Mouse (Mus musculus) small intestine, adult 2 months (tissue): ENCODE data around the gene Crtc3. TPM values are rescaled to one million over a fixed set of nuclear protein-coding genes. Genes with fewer than 3 reads are reported as not detected.

ENCODE experiments used
- H3K27ac ChIP-seq: fragments of 200-500 bp; 2 replicates; pipeline ENCODE4 v1.5.1; 2012; ENCODE audit warnings: low read depth, low read length, control low read depth, inconsistent platforms; ENCODE audit not compliant: insufficient read depth
- H3K27me3 ChIP-seq: fragments of 200-500 bp; 2 replicates; pipeline ENCODE4 v1.6.1; 2012; ENCODE audit warnings: mild to moderate bottlenecking, moderate library complexity, low read length, inconsistent platforms; ENCODE audit not compliant: control insufficient read depth, insufficient read depth
- H3K36me3 ChIP-seq: fragments of 200-500 bp; 2 replicates; pipeline ENCODE4 v1.6.1; 2012; ENCODE audit warnings: mild to moderate bottlenecking, low read length, control low read depth, inconsistent platforms; ENCODE audit not compliant: control insufficient read depth, insufficient read depth
- H3K4me1 ChIP-seq: fragments of 200-500 bp; 2 replicates; pipeline ENCODE4 v1.6.1; 2012; ENCODE audit warnings: low read length, inconsistent platforms, mixed read lengths; ENCODE audit not compliant: control insufficient read depth, insufficient read depth, insufficient read length
- H3K4me3 ChIP-seq: fragments of 200-500 bp; 2 replicates; pipeline ENCODE4 v1.5.1; 2012; ENCODE audit warnings: low read depth, mild to moderate bottlenecking, control low read depth, inconsistent platforms, low read length, moderate library complexity
- CTCF ChIP-seq: fragments of 200-500 bp; IDR thresholded peaks from 2 replicates; pipeline ENCODE4 v1.5.1; 2012; ENCODE audit warnings: low read depth, mild to moderate bottlenecking, control low read depth, inconsistent platforms, low read length, moderate library complexity, mixed read lengths; ENCODE audit not compliant: insufficient replicate concordance, insufficient read length; ENCODE audit errors: extremely low read depth
- POLR2A ChIP-seq: fragments of 200-500 bp; IDR thresholded peaks from 2 replicates; pipeline ENCODE4 v1.6.1; 2012; ENCODE audit warnings: low read depth, mild to moderate bottlenecking, control low read depth, inconsistent platforms, low read length, moderate library complexity
- WGBS: fragments of 180-500 bp; shearing (Covaris S2); methylation state at CpG from one replicate; pipeline ENCODE4 v1.1.7; 2018; 5-methylcytosine and 5-hydroxymethylcytosine counted together
- polyA plus RNA-seq: library from polyadenylated mRNA; depleted of rRNA; stranded (reverse); fragments of >200 nt; gene quantifications from 2 replicates; pipeline ENCODE4 v1.2.3, GENCODE M21; 2012

Crtc3 gene
- polyA plus RNA-seq, 1 experiment: 15.7 TPM

- Histone ChIP-seq H3K4me1 (no peaks in the 10 kb centered on the region; the same call in 1 of the 2 replicates), H3K4me3 (no peak overlapping the region), H3K27ac (no peak overlapping the region), H3K27me3 (no peaks in the 10 kb centered on the region), H3K36me3 (no peaks in the 10 kb centered on the region; the same call in 1 of the 2 replicates)
- WGBS: 87% methylated on average over 9 of the region's 9 CpGs
- TF ChIP-seq POLR2A (no peak), CTCF (no peak)
Observed at GRCm38 (mm10) chr7:80616096-80616495, 72.6 kb downstream of the Crtc3 start.

- no peaks in the 10 kb centered on the region; the same call in 1 of the 2 replicates for H3K36me3 ChIP-seq
- 0 out of 2 replicates have a peak overlapping the region, but pooled peaks have one; percentile 37 for H3K27ac ChIP-seq
- no peak for TF ChIP-seq CTCF
- TF ChIP-seq POLR2A: no peak
- WGBS: 85% methylated on average over 3 of the region's 3 CpGs
- H3K4me3 ChIP-seq: no peak overlapping the region
- H3K4me1 ChIP-seq: no peaks in the 10 kb centered on the region; the same call in 1 of the 2 replicates
- no peaks in the 10 kb centered on the region for H3K27me3 ChIP-seq
Observed at GRCm38 (mm10) chr7:80614042-80614441, 74.6 kb downstream of the Crtc3 start.

GRCm38 (mm10) chr7:80612191-80612787 is 76.4 kb downstream of the Crtc3 start:
- TF ChIP-seq POLR2A (no peak), CTCF (no peak)
- WGBS: 55% methylated on average over 11 of the region's 11 CpGs
- Histone ChIP-seq H3K27ac (no peak overlapping the region), H3K4me1 (no peaks in the 10 kb centered on the region; the same call in 1 of the 2 replicates), H3K27me3 (no peaks in the 10 kb centered on the region), H3K4me3 (no peak overlapping the region), H3K36me3 (peaks cover 1% of the 10 kb centered on the region; the same call in 1 of the 2 replicates)

- 77% methylated on average over 7 of the region's 7 CpGs for WGBS
- H3K27me3 ChIP-seq: no peaks in the 10 kb centered on the region
- no peak overlapping the region for H3K4me3 ChIP-seq
- peaks cover 1% of the 10 kb centered on the region for H3K36me3 ChIP-seq
- no peak overlapping the region for H3K27ac ChIP-seq
- H3K4me1 ChIP-seq: no peaks in the 10 kb centered on the region; the same call in 1 of the 2 replicates
- TF ChIP-seq POLR2A (no peak), CTCF (no peak)
Observed at GRCm38 (mm10) chr7:80611646-80612045, 77.0 kb downstream of the Crtc3 start.

- Histone ChIP-seq H3K36me3 (peaks cover 4% of the 10 kb centered on the region), H3K27ac (no peak overlapping the region), H3K4me3 (no peak overlapping the region), H3K4me1 (no peaks in the 10 kb centered on the region), H3K27me3 (no peaks in the 10 kb centered on the region)
- no peak for TF ChIP-seq POLR2A
- TF ChIP-seq CTCF: no peak
- WGBS: 70% methylated on average over 2 of the region's 2 CpGs
Observed at GRCm38 (mm10) chr7:80607503-80607902, 81.2 kb downstream of the Crtc3 start.

- Histone ChIP-seq H3K4me1 (no peaks in the 10 kb centered on the region), H3K36me3 (peaks cover 4% of the 10 kb centered on the region), H3K27ac (no peak overlapping the region), H3K27me3 (no peaks in the 10 kb centered on the region), H3K4me3 (no peak overlapping the region)
- TF ChIP-seq POLR2A (no peak), CTCF (no peak)
- 88% methylated on average over 4 of the region's 4 CpGs for WGBS
Observed at GRCm38 (mm10) chr7:80606435-80606834, 82.2 kb downstream of the Crtc3 start.

- Histone ChIP-seq H3K27ac (no peak overlapping the region), H3K4me1 (no peaks in the 10 kb centered on the region), H3K27me3 (no peaks in the 10 kb centered on the region), H3K4me3 (no peak overlapping the region), H3K36me3 (peaks cover 4% of the 10 kb centered on the region)
- no peak for TF ChIP-seq POLR2A
- TF ChIP-seq CTCF: no peak
- 55% methylated on average over 10 of the region's 10 CpGs for WGBS
Observed at GRCm38 (mm10) chr7:80605557-80605930, 83.1 kb downstream of the Crtc3 start.

- no peak overlapping the region for H3K4me3 ChIP-seq
- peaks cover 4% of the 10 kb centered on the region for H3K36me3 ChIP-seq
- no peak for TF ChIP-seq CTCF
- no peak for TF ChIP-seq POLR2A
- H3K27me3 ChIP-seq: no peaks in the 10 kb centered on the region
- 60% methylated on average over 11 of the region's 11 CpGs for WGBS
- H3K27ac ChIP-seq: no peak overlapping the region
- no peaks in the 10 kb centered on the region for H3K4me1 ChIP-seq
Observed at GRCm38 (mm10) chr7:80604908-80605556, 83.6 kb downstream of the Crtc3 start.
